Mouse (Mus musculus): ENCODE results near the gene Mrgprb2. TPM values are rescaled to one million over a fixed set of nuclear protein-coding genes. Genes with fewer than 3 reads are reported as not detected.

The Mrgprb2 gene
- polyA plus RNA-seq (2015; fragmentation: Nextera tagmentation; extraction: Ambion mirVana) = 4.2 and 10.3 TPM in 2 replicates

DNA sequence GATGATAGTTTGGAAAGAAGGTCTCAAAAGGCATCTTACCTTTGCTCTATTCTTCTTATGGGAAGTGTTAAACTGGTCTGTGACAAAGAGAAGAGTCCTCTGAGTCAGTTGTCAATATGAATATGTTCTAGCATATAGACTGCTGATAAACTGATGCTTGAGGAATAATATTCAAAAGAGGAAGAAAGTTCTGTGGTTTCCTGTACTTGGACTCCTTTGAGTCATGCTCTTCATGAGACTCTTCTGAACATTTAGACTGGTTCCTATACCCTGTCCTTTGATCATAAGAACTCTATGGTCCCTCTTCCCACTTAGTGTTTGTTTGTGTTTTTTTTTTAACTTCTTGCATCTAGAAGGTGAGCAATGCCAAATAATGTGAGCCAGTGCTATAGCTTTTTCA, at the start of gene Mrgprb2:
Mrgprb2 (minus strand) TSS at position 101 of the 400 bp plus-strand sequence.

Other genes with a start within 250 kb of the Mrgprb2 start
- gene Mrgprb8, start 169.6 kb downstream of the Mrgprb2 start, polyA plus RNA-seq (2015; fragmentation: Nextera tagmentation; extraction: Ambion mirVana) = 0.14 and 0.38 TPM in 2 replicates
- 4.5 and 9.9 TPM in 2 replicates for gene Mrgprb1, start 101.7 kb downstream of the Mrgprb2 start, polyA plus RNA-seq (2015; fragmentation: Nextera tagmentation; extraction: Ambion mirVana)
- 0.35 and 0.79 TPM in 2 replicates for gene Mrgprx2, start 58.8 kb downstream of the Mrgprb2 start, polyA plus RNA-seq (2015; fragmentation: Nextera tagmentation; extraction: Ambion mirVana)
- not detected in 2 replicates for gene Mrgprb3, start 85.7 kb upstream of the Mrgprb2 start, polyA plus RNA-seq (2015; fragmentation: Nextera tagmentation; extraction: Ambion mirVana)
- 16.2 and 17.3 TPM in 2 replicates for gene Zdhhc13, start 230.9 kb upstream of the Mrgprb2 start, polyA plus RNA-seq (2015; fragmentation: Nextera tagmentation; extraction: Ambion mirVana)